ENCODE assay signal across 1 mouse cellular context in the genomic region with DNA sequence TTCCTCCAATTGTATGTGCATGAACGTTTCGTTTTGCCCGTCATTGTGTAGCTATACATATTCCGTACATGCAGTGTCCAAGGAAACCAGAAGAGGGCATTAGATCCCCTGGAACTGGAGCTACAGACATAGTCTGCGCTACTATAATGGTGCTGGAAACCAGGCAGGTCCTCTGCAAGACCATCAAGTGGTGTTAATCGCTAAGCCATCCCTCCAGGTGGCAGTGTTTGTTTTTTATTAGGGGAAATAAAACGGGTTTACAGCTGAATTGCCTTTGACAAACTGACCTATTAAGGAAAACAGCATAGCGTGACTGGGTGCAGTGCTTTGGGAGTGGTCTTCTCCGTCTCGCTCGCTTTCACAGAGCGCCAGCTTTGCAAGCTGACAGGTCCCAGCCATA.
TF ChIP-seq lines count a peak whose summit lies in the region.

No protein-coding gene starts in this region.

TF ChIP-seq in MEL, 35 proteins besides CTCF, POLR2A, EP300 and RAD21:
- TF ChIP-seq ETS1 (IDR thresholded peaks at IDR 0.05; ENCODE audit: low read depth, low read length) (peak; percentile 33; the same call in 1 of the 2 replicates), ZNF384 (IDR thresholded peaks at IDR 0.05; ENCODE audit: low read depth, low read length) (peak; percentile 72; the same call in 1 of the 2 replicates), TCF12 (IDR thresholded peaks at IDR 0.05; ENCODE audit: low read depth, low read length) (peak; percentile 11; the same call in 1 of the 2 replicates), CHD2 (IDR thresholded peaks at IDR 0.05; ENCODE audit: low read length) (no peak), MAX (IDR thresholded peaks at IDR 0.05; ENCODE audit: low read length) (peak; percentile 2; the same call in 1 of the 2 replicates), ELF1 (IDR thresholded peaks at IDR 0.05; ENCODE audit: low read depth, low read length) (0 out of 2 replicates have a peak, but pooled peaks have one; percentile 5), TAL1 (IDR thresholded peaks at IDR 0.05; ENCODE audit: low read length) (no peak), MYC (IDR thresholded peaks at IDR 0.05; ENCODE audit: low read depth, low read length) (peak; percentile 59; the same call in 1 of the 2 replicates), SIN3A (IDR thresholded peaks at IDR 0.05; ENCODE audit: low read length) (peak; percentile 73), SMC3 (IDR thresholded peaks at IDR 0.05; ENCODE audit: low read depth, low read length) (peak; percentile 96), ZC3H11A (IDR thresholded peaks at IDR 0.05; ENCODE audit: low read depth, low read length) (peak; percentile 98), ZKSCAN1 (IDR thresholded peaks at IDR 0.05; ENCODE audit: low read depth, low read length) (no peak), GABPA (IDR thresholded peaks at IDR 0.05; ENCODE audit: low read depth, low read length) (no peak), MXI1 (IDR thresholded peaks at IDR 0.05; ENCODE audit: low read depth, low read length) (no peak; the same call in 1 of the 2 replicates), HCFC1 (IDR thresholded peaks at IDR 0.05; ENCODE audit: low read depth, low read length) (0 out of 2 replicates have a peak, but pooled peaks have one; percentile 21), CHD1 (IDR thresholded peaks at IDR 0.05; ENCODE audit: low read depth, low read length) (no peak), TBP (IDR thresholded peaks at IDR 0.05; ENCODE audit: low read depth, low read length) (peak; percentile 48)
TF ChIP-seq in MEL: peak in this region for 11.
